Mouse (Mus musculus): ENCODE results near the gene Myom3.
"Not testable (repeated sequence)": the region's sequence is repeated elsewhere in the genome, so short reads cannot be mapped to it uniquely, and the experiment has no call there.

The Myom3 gene

GRCm38 (mm10) chr4:135759356-135759976, at the start of gene Myom3:
TSS of gene Myom3 (plus strand) at chr4:135759715.
- no peak for DNase-seq

- DNase-seq = no peak
Observed at GRCm38 (mm10) chr4:135710392-135710791, 49.1 kb upstream of the Myom3 start.

GRCm38 (mm10) chr4:135714776-135715175, 44.7 kb upstream of the Myom3 start:
- no peak for DNase-seq

- DNase-seq = not testable (repeated sequence)
Observed at GRCm38 (mm10) chr4:135716438-135716837, 43.1 kb upstream of the Myom3 start.

GRCm38 (mm10) chr4:135722540-135723290, 36.8 kb upstream of the Myom3 start:
- DNase-seq = no peak

GRCm38 (mm10) chr4:135726416-135726815, 33.1 kb upstream of the Myom3 start:
- DNase-seq = no peak

GRCm38 (mm10) chr4:135727817-135728216, 31.7 kb upstream of the Myom3 start, which contains the start of gene Il22ra1:
TSS of gene Il22ra1 (plus strand) at chr4:135728172.
- DNase-seq = no peak

GRCm38 (mm10) chr4:135730204-135730603, 29.3 kb upstream of the Myom3 start:
- DNase-seq = no peak

- no peak for DNase-seq
Observed at GRCm38 (mm10) chr4:135730951-135731350, 28.6 kb upstream of the Myom3 start.

GRCm38 (mm10) chr4:135733901-135734300, 25.6 kb upstream of the Myom3 start:
- no peak for DNase-seq

- DNase-seq = no peak
Observed at GRCm38 (mm10) chr4:135736903-135737302, 22.6 kb upstream of the Myom3 start.

- DNase-seq = no peak
Observed at GRCm38 (mm10) chr4:135738237-135738636, 21.3 kb upstream of the Myom3 start.

GRCm38 (mm10) chr4:135739148-135739547, 20.4 kb upstream of the Myom3 start:
- no peak for DNase-seq

- no peak for DNase-seq
Observed at GRCm38 (mm10) chr4:135739672-135740071, 19.8 kb upstream of the Myom3 start.

- DNase-seq = no peak
Observed at GRCm38 (mm10) chr4:135743520-135743919, 16.0 kb upstream of the Myom3 start.

GRCm38 (mm10) chr4:135744726-135745448, 14.6 kb upstream of the Myom3 start:
- DNase-seq = no peak

GRCm38 (mm10) chr4:135745613-135746012, 13.9 kb upstream of the Myom3 start:
- no peak for DNase-seq

- DNase-seq = no peak
Observed at GRCm38 (mm10) chr4:135750896-135751295, 8.6 kb upstream of the Myom3 start.

GRCm38 (mm10) chr4:135752106-135752778, 7.3 kb upstream of the Myom3 start:
- DNase-seq = no peak

- no peak for DNase-seq
Observed at GRCm38 (mm10) chr4:135752779-135753164, 6.7 kb upstream of the Myom3 start.

GRCm38 (mm10) chr4:135758331-135758730, 1.2 kb upstream of the Myom3 start:
- DNase-seq = no peak

- no peak for DNase-seq
Observed at GRCm38 (mm10) chr4:135758825-135759224, 690 bp upstream of the Myom3 start.

GRCm38 (mm10) chr4:135761048-135761447, 1.5 kb downstream of the Myom3 start:
- DNase-seq = no peak

All from thymus, adult 18-20 months (tissue).